Mouse (Mus musculus): ENCODE data around the gene Car12. TPM values are rescaled to one million over a fixed set of nuclear protein-coding genes. Genes with fewer than 3 reads are reported as not detected.

Car12 gene
- polyA plus RNA-seq, 2 experiments: 0.10 to 0.17 TPM

DNA sequence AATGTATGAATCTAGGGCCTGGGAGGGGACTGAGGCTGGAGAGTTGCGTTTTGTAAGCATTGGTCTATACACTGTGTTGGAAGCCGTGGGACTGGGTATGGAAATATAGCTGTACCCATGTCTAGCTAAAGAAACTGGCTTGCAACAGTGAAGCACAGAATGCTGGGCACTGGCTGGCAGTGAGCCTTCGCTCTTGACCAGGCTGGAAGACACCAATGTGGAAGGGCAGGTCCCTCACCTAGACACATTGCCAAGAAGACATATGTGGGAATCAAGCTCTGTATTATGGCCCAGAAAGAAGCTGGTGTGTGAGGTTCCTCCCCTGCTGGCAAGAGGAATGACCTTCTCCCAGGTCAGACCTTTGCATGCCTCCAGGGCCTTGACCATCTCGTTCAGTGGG is 45.6 kb upstream of the Car12 start:
- ATAC-seq (ENCODE audit: insufficient read depth): no peak
- H3K27me3 ChIP-seq (ENCODE audit: control insufficient read depth, insufficient read depth, low read length): no peaks in the 10 kb centered on the region
- WGBS (ENCODE audit: insufficient replicate concordance): 71% methylated on average over 4 of the region's 4 CpGs

DNA sequence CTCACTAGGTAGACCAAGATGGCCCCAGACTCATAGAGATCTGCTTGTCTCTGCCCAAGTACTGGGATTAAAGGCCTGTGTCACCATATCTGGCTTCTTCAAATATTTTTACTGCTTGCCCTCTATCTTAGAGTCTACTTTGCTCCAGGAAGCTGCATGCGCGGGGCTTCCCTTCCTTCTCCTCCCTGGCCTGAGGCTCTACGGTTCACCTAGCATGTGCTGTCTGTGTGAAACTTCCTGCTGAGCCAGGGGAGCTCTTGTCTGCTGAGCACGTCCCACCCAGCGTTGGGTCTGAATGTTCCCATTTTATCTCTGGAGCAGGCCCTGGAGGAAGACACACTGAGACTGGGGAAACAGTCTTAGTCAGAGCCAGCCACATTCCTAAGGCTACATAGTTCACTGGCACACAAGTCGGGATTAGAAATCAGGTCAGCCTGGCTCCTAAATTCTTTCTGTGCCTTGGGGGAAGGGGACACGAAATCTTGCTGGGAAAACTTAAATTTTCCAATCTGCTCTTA is 43.9 kb upstream of the Car12 start:
- no peaks in the 10 kb centered on the region for H3K36me3 ChIP-seq (replicated peaks; ENCODE audit: control insufficient read depth, insufficient read depth, low read depth)
- DNase-seq (ENCODE audit: low read depth in 3 of 3, low spot score in 3 of 3): no peak
- TF ChIP-seq CTCF (IDR thresholded peaks at IDR 0.05; ENCODE audit: low read depth) (no peak), EP300 (IDR thresholded peaks at IDR 0.05; ENCODE audit: low read depth) (no peak)
- no peaks in the 10 kb centered on the region for H3K4me1 ChIP-seq (replicated peaks; ENCODE audit: control insufficient read depth in 2 of 2, insufficient read depth in 2 of 2, low read length in 1 of 2)
- H3K27ac ChIP-seq: no peak overlapping the region
- H3K4me3 ChIP-seq (ENCODE audit: insufficient read depth in 1 of 2, low read depth in 2 of 2, low read length in 2 of 2): no peak overlapping the region
- no peak for ATAC-seq (ENCODE audit: insufficient read depth)
- 21% methylated on average over 7 of the region's 7 CpGs for WGBS (ENCODE audit: insufficient replicate concordance)
- no peak overlapping the region for H3K9ac ChIP-seq (replicated peaks)
- H3K9me3 ChIP-seq (ENCODE audit: control insufficient read depth, low read length): no peaks in the 10 kb centered on the region
- H3K4me2 ChIP-seq (ENCODE audit: low read depth): no peak overlapping the region
- no peaks in the 10 kb centered on the region for H3K27me3 ChIP-seq (ENCODE audit: control insufficient read depth, insufficient read depth, low read length)

More for the DNA sequence above, 45.6 kb upstream of the Car12 start:
- no peak overlapping the region for H3K4me2 ChIP-seq (ENCODE audit: low read depth)
- H3K9ac ChIP-seq (replicated peaks): no peak overlapping the region
- no peaks in the 10 kb centered on the region for H3K4me1 ChIP-seq (replicated peaks; ENCODE audit: control insufficient read depth in 2 of 2, insufficient read depth in 2 of 2, low read length in 1 of 2)
- no peak overlapping the region for H3K4me3 ChIP-seq (ENCODE audit: insufficient read depth in 1 of 2, low read depth in 2 of 2, low read length in 2 of 2)
- no peak for DNase-seq (ENCODE audit: low read depth in 3 of 3, low spot score in 3 of 3)
- no peaks in the 10 kb centered on the region; the same call in 1 of the 2 replicates for H3K9me3 ChIP-seq (ENCODE audit: control insufficient read depth, low read length)
- TF ChIP-seq EP300 (IDR thresholded peaks at IDR 0.05; ENCODE audit: low read depth) (no peak), CTCF (IDR thresholded peaks at IDR 0.05; ENCODE audit: low read depth) (no peak)
- no peaks in the 10 kb centered on the region for H3K36me3 ChIP-seq (replicated peaks; ENCODE audit: control insufficient read depth, insufficient read depth, low read depth)
- H3K27ac ChIP-seq: no peak overlapping the region

DNA sequence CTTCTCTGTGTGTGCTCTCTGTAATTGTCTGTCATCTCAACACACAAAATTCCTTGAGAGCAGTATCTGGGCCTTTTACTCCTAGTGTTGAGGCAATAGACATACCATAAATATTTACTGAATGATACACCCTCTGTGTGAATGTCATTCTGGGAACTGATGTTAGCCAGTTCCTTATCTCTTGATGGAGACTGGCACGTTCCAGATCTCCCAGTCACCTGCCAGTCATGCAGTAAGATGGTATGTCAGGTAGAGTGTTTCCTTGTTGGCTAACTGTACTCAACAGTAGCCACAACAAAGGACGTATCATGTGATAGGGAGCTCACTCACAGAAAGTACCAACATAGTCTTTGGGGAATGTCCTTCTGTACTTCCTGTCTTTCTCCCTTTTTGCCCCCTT is 39.7 kb upstream of the Car12 start:
- no peak for TF ChIP-seq CTCF (IDR thresholded peaks at IDR 0.05; ENCODE audit: low read depth)
- no peak for TF ChIP-seq EP300 (IDR thresholded peaks at IDR 0.05; ENCODE audit: low read depth)
- no peak for ATAC-seq (ENCODE audit: insufficient read depth)
- H3K9ac ChIP-seq (replicated peaks): no peak overlapping the region
- H3K4me3 ChIP-seq (ENCODE audit: insufficient read depth in 1 of 2, low read depth in 2 of 2, low read length in 2 of 2): no peak overlapping the region
- no peaks in the 10 kb centered on the region for H3K9me3 ChIP-seq (ENCODE audit: control insufficient read depth, low read length)
- no peak overlapping the region for H3K4me2 ChIP-seq (ENCODE audit: low read depth)
- no peaks in the 10 kb centered on the region for H3K4me1 ChIP-seq (replicated peaks; ENCODE audit: control insufficient read depth in 2 of 2, insufficient read depth in 2 of 2, low read length in 1 of 2)
- no peak overlapping the region for H3K27ac ChIP-seq
- H3K27me3 ChIP-seq (ENCODE audit: control insufficient read depth, insufficient read depth, low read length): no peaks in the 10 kb centered on the region
- no peak for DNase-seq (ENCODE audit: low read depth in 3 of 3, low spot score in 3 of 3)
- no peaks in the 10 kb centered on the region for H3K36me3 ChIP-seq (replicated peaks; ENCODE audit: control insufficient read depth, insufficient read depth, low read depth)
- WGBS (ENCODE audit: insufficient replicate concordance): 33% methylated on average over 2 of the region's 2 CpGs

DNA sequence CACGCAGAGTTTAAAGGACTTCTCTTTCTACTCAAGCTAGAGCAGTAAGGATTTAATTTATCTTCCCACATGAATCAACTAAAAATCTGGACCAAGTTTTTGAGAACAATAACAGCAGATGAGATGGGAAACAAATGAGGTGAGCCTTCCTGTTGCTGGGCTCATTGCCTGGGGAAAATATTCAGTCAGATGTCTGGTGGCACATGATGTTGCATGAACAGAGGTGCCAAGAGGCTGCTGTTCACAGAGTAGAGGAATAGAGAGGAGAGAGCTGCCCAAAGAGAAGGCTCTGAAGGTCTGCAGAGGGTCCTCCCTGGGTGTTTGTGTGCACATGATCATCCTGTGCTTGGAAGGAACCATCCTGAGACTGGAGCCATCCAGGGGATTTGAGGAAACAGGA is 37.9 kb upstream of the Car12 start:
- ATAC-seq (ENCODE audit: insufficient read depth) (no peak), DNase-seq (ENCODE audit: low read depth in 3 of 3, low spot score in 3 of 3) (no peak)
- no peaks in the 10 kb centered on the region for H3K9me3 ChIP-seq (ENCODE audit: control insufficient read depth, low read length)
- H3K27ac ChIP-seq: no peak overlapping the region
- no peak overlapping the region for H3K4me2 ChIP-seq (ENCODE audit: low read depth)
- no peak overlapping the region for H3K9ac ChIP-seq (replicated peaks)
- WGBS (ENCODE audit: insufficient replicate concordance): 71% methylated on average over 1 of the region's 1 CpGs
- no peaks in the 10 kb centered on the region for H3K36me3 ChIP-seq (replicated peaks; ENCODE audit: control insufficient read depth, insufficient read depth, low read depth)
- H3K4me1 ChIP-seq (replicated peaks; ENCODE audit: control insufficient read depth in 2 of 2, insufficient read depth in 2 of 2, low read length in 1 of 2): peaks cover 0 to 5% of the 10 kb centered on the region in 2 experiments; a peak in 2 of 4 replicates
- no peaks in the 10 kb centered on the region for H3K27me3 ChIP-seq (ENCODE audit: control insufficient read depth, insufficient read depth, low read length)
- TF ChIP-seq CTCF (IDR thresholded peaks at IDR 0.05; ENCODE audit: low read depth) (no peak), EP300 (IDR thresholded peaks at IDR 0.05; ENCODE audit: low read depth) (no peak)
- H3K4me3 ChIP-seq (ENCODE audit: insufficient read depth in 1 of 2, low read depth in 2 of 2, low read length in 2 of 2): no peak overlapping the region

DNA sequence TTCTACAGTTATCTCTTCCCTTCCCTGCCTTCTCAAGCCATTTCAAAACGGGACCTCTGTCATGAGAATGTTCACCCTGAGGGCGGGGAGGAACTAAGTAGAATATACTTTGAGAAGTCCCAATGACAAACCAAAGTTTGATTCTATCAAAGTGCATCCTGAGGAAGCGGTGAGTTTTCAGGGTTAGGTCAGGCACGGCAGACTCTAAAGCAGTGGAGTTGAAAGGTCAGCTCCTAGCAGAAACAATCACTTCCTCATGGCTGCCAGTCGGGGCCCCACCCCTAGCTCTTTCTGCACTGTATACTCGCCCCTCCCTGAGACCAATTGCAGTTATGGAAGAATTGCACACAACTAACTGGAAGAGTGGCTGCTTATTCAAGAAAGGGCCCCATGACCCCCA is 33.4 kb upstream of the Car12 start:
- no peak overlapping the region for H3K4me3 ChIP-seq (ENCODE audit: insufficient read depth in 1 of 2, low read depth in 2 of 2, low read length in 2 of 2)
- peaks cover 0 to 5% of the 10 kb centered on the region in 2 experiments; a peak in 2 of 4 replicates for H3K4me1 ChIP-seq (replicated peaks; ENCODE audit: control insufficient read depth in 2 of 2, insufficient read depth in 2 of 2, low read length in 1 of 2)
- ATAC-seq (ENCODE audit: insufficient read depth) (no peak), DNase-seq (ENCODE audit: low read depth in 3 of 3, low spot score in 3 of 3) (no peak)
- WGBS (ENCODE audit: insufficient replicate concordance): 13% methylated on average over 6 of the region's 6 CpGs
- no peak overlapping the region for H3K9ac ChIP-seq (replicated peaks)
- no peaks in the 10 kb centered on the region for H3K36me3 ChIP-seq (replicated peaks; ENCODE audit: control insufficient read depth, insufficient read depth, low read depth)
- no peaks in the 10 kb centered on the region for H3K27me3 ChIP-seq (ENCODE audit: control insufficient read depth, insufficient read depth, low read length)
- no peak overlapping the region for H3K4me2 ChIP-seq (ENCODE audit: low read depth)
- TF ChIP-seq CTCF (IDR thresholded peaks at IDR 0.05; ENCODE audit: low read depth) (no peak), EP300 (IDR thresholded peaks at IDR 0.05; ENCODE audit: low read depth) (no peak)
- no peak overlapping the region for H3K27ac ChIP-seq
- H3K9me3 ChIP-seq (ENCODE audit: control insufficient read depth, low read length): no peaks in the 10 kb centered on the region
